Mouse (Mus musculus) hindbrain, embryonic 13.5 days (tissue): ENCODE data around the gene Msl1. TPM values are rescaled to one million over a fixed set of nuclear protein-coding genes. Genes with fewer than 3 reads are reported as not detected.

ENCODE experiments used
- ATAC-seq: fragments of 200-750 bp; cut with Nextera tagmentation; 2 replicates; pipeline ENCODE4 v1.8.0; 2017; ENCODE audit warnings: moderate TSS enrichment; ENCODE audit not compliant: low FRiP score
- H3K27ac ChIP-seq: fragments of 300-500 bp; sonication (generic); 2 replicates; pipeline ENCODE4 v1.5.1; 2015; ENCODE audit warnings: inconsistent platforms, mild to moderate bottlenecking, moderate library complexity
- H3K27me3 ChIP-seq: fragments of 300-500 bp; sonication (generic); 2 replicates; pipeline ENCODE4 v1.6.1; 2015; ENCODE audit warnings: mild to moderate bottlenecking, inconsistent platforms
- H3K36me3 ChIP-seq: fragments of 300-500 bp; sonication (generic); 2 replicates; pipeline ENCODE4 v1.6.1; 2015; ENCODE audit warnings: mild to moderate bottlenecking, inconsistent platforms
- H3K4me1 ChIP-seq: fragments of 300-500 bp; sonication (generic); replicated peaks from 2 replicates; pipeline ENCODE4 v1.6.1; 2015; ENCODE audit warnings: inconsistent platforms
- H3K4me2 ChIP-seq: fragments of 300-500 bp; sonication (generic); 2 replicates; pipeline ENCODE4 v1.6.1; 2015; ENCODE audit warnings: inconsistent platforms, mild to moderate bottlenecking, moderate library complexity
- H3K4me3 ChIP-seq: fragments of 300-500 bp; sonication (generic); 2 replicates; pipeline ENCODE4 v1.5.1; 2015; ENCODE audit warnings: mild to moderate bottlenecking, inconsistent platforms
- H3K9ac ChIP-seq: fragments of 300-500 bp; sonication (generic); 2 replicates; pipeline ENCODE4 v1.6.1; 2015; ENCODE audit warnings: mild to moderate bottlenecking, inconsistent platforms
- H3K9me3 ChIP-seq: fragments of 300-500 bp; sonication (generic); 2 replicates; pipeline ENCODE4 v1.6.1; 2016; ENCODE audit warnings: inconsistent platforms
- WGBS: fragments of 180-500 bp; shearing (Covaris S2); methylation state at CpG from one replicate; pipeline ENCODE4 v1.1.7; 2015; 5-methylcytosine and 5-hydroxymethylcytosine counted together
- polyA plus RNA-seq: library from polyadenylated mRNA; unstranded; fragments of >200 nt; fragmentation: Nextera tagmentation; extraction: Ambion mirVana; gene quantifications from 2 replicates; pipeline ENCODE4 v1.2.1, GENCODE M21; 2015

The Msl1 gene
- polyA plus RNA-seq, 1 experiment from 2014 or later: 33.0 TPM

DNA sequence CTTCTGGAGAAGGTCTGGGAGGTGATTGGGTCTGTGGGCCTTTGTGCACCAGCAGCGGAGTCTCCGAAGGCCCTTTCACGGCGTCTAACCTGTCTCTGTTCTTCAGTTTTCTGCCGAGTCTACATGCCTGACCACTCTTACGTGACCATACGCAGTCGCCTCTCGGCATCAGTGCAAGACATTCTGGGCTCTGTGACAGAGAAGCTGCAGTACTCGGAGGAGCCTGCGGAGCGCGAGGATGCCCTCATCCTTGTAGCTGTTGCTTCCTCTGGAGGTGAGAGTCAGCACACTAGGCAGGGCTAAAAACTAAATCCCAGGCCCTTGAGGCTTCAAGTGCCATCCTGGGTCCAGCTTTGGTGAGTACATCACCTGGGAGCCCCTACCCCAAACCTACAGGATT lies 50.7 kb downstream of the Msl1 start:
- Histone ChIP-seq H3K27me3 (peaks cover 12% of the 10 kb centered on the region), H3K4me3 (no peak overlapping the region), H3K27ac (no peak overlapping the region), H3K36me3 (peaks cover 5% of the 10 kb centered on the region; the same call in 1 of the 2 replicates), H3K4me1 (peaks cover 21% of the 10 kb centered on the region), H3K9me3 (no peaks in the 10 kb centered on the region), H3K4me2 (no peak overlapping the region), H3K9ac (no peak overlapping the region)
- no peak for ATAC-seq
- 51% methylated on average over 13 of the region's 13 CpGs for whole genome bisulfite sequencing

- Histone ChIP-seq H3K4me3 (no peak overlapping the region), H3K4me1 (peaks cover 25% of the 10 kb centered on the region), H3K4me2 (no peak overlapping the region), H3K27me3 (peaks cover 12% of the 10 kb centered on the region), H3K9ac (no peak overlapping the region), H3K36me3 (peaks cover 5% of the 10 kb centered on the region; the same call in 1 of the 2 replicates), H3K9me3 (no peaks in the 10 kb centered on the region), H3K27ac (no peak overlapping the region)
- WGBS: 73% methylated on average over 19 of the region's 19 CpGs
- no peak for ATAC-seq
Observed at GRCm38 (mm10) chr11:98846865-98847604, 51.7 kb downstream of the Msl1 start.

GRCm38 (mm10) chr11:98849196-98849894 lies 54.0 kb downstream of the Msl1 start:
- peaks cover 28% of the 10 kb centered on the region for H3K4me1 ChIP-seq
- H3K9ac ChIP-seq: peak overlapping the region; percentile 60; the same call in 1 of the 2 replicates
- ATAC-seq: no peak
- 7% methylated on average over 19 of the region's 19 CpGs for WGBS
- peaks cover 5% of the 10 kb centered on the region; the same call in 1 of the 2 replicates for H3K36me3 ChIP-seq
- no peak overlapping the region for H3K4me3 ChIP-seq
- peak overlapping the region; percentile 49 for H3K4me2 ChIP-seq
- peaks cover 12% of the 10 kb centered on the region for H3K27me3 ChIP-seq
- no peak overlapping the region for H3K27ac ChIP-seq
- no peaks in the 10 kb centered on the region for H3K9me3 ChIP-seq

- Histone ChIP-seq H3K36me3 (peaks cover 5% of the 10 kb centered on the region; the same call in 1 of the 2 replicates), H3K27ac (peak overlapping the region; percentile 37; the same call in 1 of the 2 replicates), H3K27me3 (peaks cover 12% of the 10 kb centered on the region), H3K9me3 (no peaks in the 10 kb centered on the region), H3K9ac (peak overlapping the region; percentile 60), H3K4me2 (peak overlapping the region; percentile 49), H3K4me1 (peaks cover 28% of the 10 kb centered on the region), H3K4me3 (peak overlapping the region; percentile 29)
- ATAC-seq: peak; percentile 69
- WGBS: 55% methylated on average over 26 of the region's 26 CpGs
Observed at GRCm38 (mm10) chr11:98850100-98851093, 55.1 kb downstream of the Msl1 start.

DNA sequence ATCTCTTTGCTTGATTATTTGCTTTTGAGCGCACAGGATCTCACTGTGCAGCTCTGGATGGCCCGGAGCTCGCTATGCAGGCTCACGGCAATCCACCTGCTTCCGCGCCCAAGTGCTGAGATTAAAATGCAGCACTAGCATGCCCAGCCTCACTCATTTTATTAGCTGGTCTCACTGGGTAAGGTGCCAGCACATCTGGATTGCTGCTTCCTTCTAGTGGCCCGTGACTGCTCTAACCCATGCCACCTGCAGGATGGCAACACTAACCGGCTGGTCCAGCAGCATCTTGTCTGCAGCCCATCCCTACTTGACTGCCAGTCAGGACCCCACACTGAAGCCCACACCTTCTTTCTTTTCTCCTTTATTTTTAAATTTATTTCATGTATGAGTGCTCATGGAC lies 58.8 kb downstream of the Msl1 start:
- peaks cover 26% of the 10 kb centered on the region for H3K4me1 ChIP-seq
- H3K9ac ChIP-seq: no peak overlapping the region
- peaks cover 5% of the 10 kb centered on the region; the same call in 1 of the 2 replicates for H3K27me3 ChIP-seq
- no peak for ATAC-seq
- no peaks in the 10 kb centered on the region for H3K36me3 ChIP-seq
- no peak overlapping the region for H3K4me2 ChIP-seq
- 91% methylated on average over 8 of the region's 8 CpGs for WGBS
- no peaks in the 10 kb centered on the region for H3K9me3 ChIP-seq
- no peak overlapping the region for H3K4me3 ChIP-seq
- H3K27ac ChIP-seq: no peak overlapping the region

GRCm38 (mm10) chr11:98854659-98855058 lies 59.3 kb downstream of the Msl1 start:
- WGBS: 95% methylated on average over 2 of the region's 2 CpGs
- no peak overlapping the region for H3K27ac ChIP-seq
- no peak overlapping the region for H3K4me3 ChIP-seq

More at GRCm38 (mm10) chr11:98854659-98855058, 59.3 kb downstream of the Msl1 start:
- H3K4me1 ChIP-seq: peaks cover 20% of the 10 kb centered on the region
- ATAC-seq: no peak
- no peaks in the 10 kb centered on the region for H3K36me3 ChIP-seq
- H3K9me3 ChIP-seq: no peaks in the 10 kb centered on the region
- H3K9ac ChIP-seq: no peak overlapping the region
- H3K4me2 ChIP-seq: no peak overlapping the region
- no peaks in the 10 kb centered on the region for H3K27me3 ChIP-seq

Other genes starting within 250 kb of the Msl1 start
- 0.21 and 0.35 TPM in 2 replicates for gene Ikzf3, start 249.5 kb upstream of the Msl1 start, polyA plus RNA-seq
- 0.14 TPM in 1 of 2 replicates, not detected in the other for gene Zpbp2, start 244.4 kb upstream of the Msl1 start, polyA plus RNA-seq
- 91.1 and 91.8 TPM in 2 replicates for gene Ormdl3, start 208.1 kb upstream of the Msl1 start, polyA plus RNA-seq
- not detected in 2 replicates for gene Lrrc3c, start 197.2 kb upstream of the Msl1 start, polyA plus RNA-seq
- 0.82 and 1.2 TPM in 2 replicates for gene Gm12355, start 169.9 kb upstream of the Msl1 start, polyA plus RNA-seq
- not detected in 2 replicates for gene Gsdma3, start 169.2 kb upstream of the Msl1 start, polyA plus RNA-seq
- 0.17 TPM in 1 of 2 replicates, not detected in the other for gene Gsdma2, start 148.8 kb upstream of the Msl1 start, polyA plus RNA-seq
- gene Gsdma, start 131.2 kb upstream of the Msl1 start, polyA plus RNA-seq: 0.05 TPM in 1 of 2 replicates, not detected in the other
- gene Psmd3, start 113.0 kb upstream of the Msl1 start, polyA plus RNA-seq: 176 and 182 TPM in 2 replicates
- gene Csf3, start 94.3 kb upstream of the Msl1 start, polyA plus RNA-seq: not detected in 2 replicates
- gene Med24, start 66.1 kb upstream of the Msl1 start, polyA plus RNA-seq: 72.4 and 75.2 TPM in 2 replicates
- 117 and 122 TPM in 2 replicates for gene Thra, start 54.9 kb upstream of the Msl1 start, polyA plus RNA-seq
- gene Nr1d1, start 20.2 kb upstream of the Msl1 start, polyA plus RNA-seq: 1.9 and 2.4 TPM in 2 replicates
- gene Casc3, start 9.4 kb downstream of the Msl1 start, polyA plus RNA-seq: 48.7 and 50.2 TPM in 2 replicates
- gene Rapgefl1, start 41.3 kb downstream of the Msl1 start, polyA plus RNA-seq: 6.2 and 7.0 TPM in 2 replicates
- 5.0 TPM in 2 replicates for gene Wipf2, start 68.1 kb downstream of the Msl1 start, polyA plus RNA-seq
- gene Cdc6, start 112.3 kb downstream of the Msl1 start, polyA plus RNA-seq: 5.9 and 6.0 TPM in 2 replicates
- 17.1 and 20.3 TPM in 2 replicates for gene Rara, start 132.3 kb downstream of the Msl1 start, polyA plus RNA-seq
- gene Gjd3, start 187.5 kb downstream of the Msl1 start, polyA plus RNA-seq: 1.5 and 1.6 TPM in 2 replicates
- 55.7 and 62.2 TPM in 2 replicates for gene Top2a, start 228.7 kb downstream of the Msl1 start, polyA plus RNA-seq
- gene Igfbp4, start 245.7 kb downstream of the Msl1 start, polyA plus RNA-seq: 194 and 196 TPM in 2 replicates